Mouse (Mus musculus) limb, embryonic 12.5 days (tissue): ENCODE data around the gene Lrp6. TPM values are rescaled to one million over a fixed set of nuclear protein-coding genes. Genes with fewer than 3 reads are reported as not detected.
A peak's percentile ranks its signal among the peaks of the same experiment; 100 is the strongest.

Source experiments
- ATAC-seq: fragments of 200-750 bp; cut with Nextera tagmentation; 2 replicates; pipeline ENCODE4 v1.8.0; 2017; ENCODE audit warnings: low read depth, moderate TSS enrichment; ENCODE audit not compliant: insufficient number of reproducible peaks, insufficient read depth, low FRiP score, low TSS enrichment
- H3K27ac ChIP-seq: fragments of 300-500 bp; sonication (generic); 2 replicates; pipeline ENCODE4 v1.5.1; 2016; ENCODE audit warnings: mild to moderate bottlenecking, moderate library complexity
- H3K27me3 ChIP-seq: fragments of 300-500 bp; sonication (generic); 2 replicates; pipeline ENCODE4 v1.6.1; 2016; ENCODE audit warnings: mild to moderate bottlenecking, moderate library complexity
- H3K36me3 ChIP-seq: fragments of 300-500 bp; sonication (generic); 2 replicates; pipeline ENCODE4 v1.6.1; 2016; ENCODE audit warnings: mild to moderate bottlenecking, moderate library complexity
- H3K4me1 ChIP-seq: fragments of 300-500 bp; sonication (generic); replicated peaks from 2 replicates; pipeline ENCODE4 v1.6.1; 2016
- H3K4me2 ChIP-seq: fragments of 300-500 bp; sonication (generic); 2 replicates; pipeline ENCODE4 v1.6.1; 2016; ENCODE audit warnings: mild to moderate bottlenecking, moderate library complexity
- H3K4me3 ChIP-seq: fragments of 300-500 bp; sonication (generic); replicated peaks from 2 replicates; pipeline ENCODE4 v1.5.1; 2016; ENCODE audit warnings: mild to moderate bottlenecking
- H3K9ac ChIP-seq: fragments of 300-500 bp; sonication (generic); replicated peaks from 2 replicates; pipeline ENCODE4 v1.6.1; 2016; ENCODE audit warnings: mild to moderate bottlenecking, moderate library complexity
- H3K9me3 ChIP-seq: fragments of 300-500 bp; sonication (generic); 2 replicates; pipeline ENCODE4 v1.6.1; 2016; ENCODE audit warnings: mild to moderate bottlenecking, moderate library complexity
- WGBS: fragments of 180-500 bp; shearing (Covaris S2); methylation state at CpG from one replicate; pipeline ENCODE4 v1.1.7; 2016; 5-methylcytosine and 5-hydroxymethylcytosine counted together
- polyA plus RNA-seq: library from polyadenylated mRNA; unstranded; fragments of >200 nt; fragmentation: Nextera tagmentation; extraction: Ambion mirVana; gene quantifications from 2 replicates; pipeline ENCODE4 v1.2.1, GENCODE M21; 2016

The Lrp6 gene
- polyA plus RNA-seq, 1 experiment from 2014 or later, result 40.8 TPM

DNA sequence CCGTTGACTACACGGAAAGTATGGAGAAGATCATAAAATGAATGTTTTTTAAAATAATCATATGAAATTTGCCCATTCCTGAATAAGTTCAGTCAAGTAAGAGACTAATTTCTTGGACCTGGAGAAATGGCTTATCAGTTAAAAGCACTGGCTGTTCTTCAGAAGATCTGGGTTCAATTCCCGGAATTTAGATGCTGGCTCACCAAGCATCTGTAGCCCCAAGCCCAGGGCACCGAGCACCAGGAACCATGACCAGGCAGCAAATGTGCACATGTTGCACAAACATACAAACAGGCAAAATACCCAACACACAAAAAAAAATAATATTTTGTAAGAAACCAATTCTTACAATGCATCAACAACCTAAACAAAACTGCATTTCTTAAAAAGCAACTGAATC is 37.4 kb downstream of the Lrp6 start:
- H3K4me1 ChIP-seq, result peaks cover 41% of the 10 kb centered on the region
- no peak overlapping the region for H3K9ac ChIP-seq
- no peak overlapping the region for H3K27ac ChIP-seq
- whole genome bisulfite sequencing, result 87% methylated on average over 4 of the region's 4 CpGs
- peaks cover 12% of the 10 kb centered on the region for H3K36me3 ChIP-seq
- H3K9me3 ChIP-seq, result peaks cover 9% of the 10 kb centered on the region; the same call in 1 of the 2 replicates
- H3K4me2 ChIP-seq, result no peak overlapping the region
- ATAC-seq, result no peak
- no peak overlapping the region for H3K4me3 ChIP-seq
- H3K27me3 ChIP-seq, result no peaks in the 10 kb centered on the region

DNA sequence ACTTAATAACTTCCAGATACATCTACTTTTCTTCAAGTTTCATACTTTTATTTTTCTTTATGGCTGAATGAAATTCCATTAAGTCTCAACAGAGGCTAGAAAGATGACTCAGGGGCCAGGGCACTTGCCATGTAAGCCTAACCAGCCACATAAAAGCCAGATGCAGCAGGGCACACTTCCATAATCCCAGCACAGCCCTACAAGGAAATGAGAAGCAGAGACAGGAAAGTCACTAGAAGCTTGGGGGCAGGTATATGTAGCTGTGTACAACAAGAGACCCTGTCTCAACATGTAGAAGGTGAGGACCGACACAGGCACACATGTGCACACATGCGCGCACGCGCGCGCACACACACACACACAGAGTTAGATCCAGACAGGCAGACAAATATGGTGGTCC is 38.4 kb downstream of the Lrp6 start:
- peaks cover 12% of the 10 kb centered on the region for H3K36me3 ChIP-seq
- H3K4me3 ChIP-seq, result no peak overlapping the region
- H3K4me2 ChIP-seq, result no peak overlapping the region
- no peaks in the 10 kb centered on the region for H3K27me3 ChIP-seq
- H3K9ac ChIP-seq, result no peak overlapping the region
- WGBS, result 91% methylated on average over 7 of the region's 7 CpGs
- H3K9me3 ChIP-seq, result peaks cover 9% of the 10 kb centered on the region; the same call in 1 of the 2 replicates
- ATAC-seq, result peak; percentile 68
- H3K27ac ChIP-seq, result 0 out of 2 replicates have a peak overlapping the region, but pooled peaks have one; percentile 41
- H3K4me1 ChIP-seq, result peaks cover 41% of the 10 kb centered on the region

DNA sequence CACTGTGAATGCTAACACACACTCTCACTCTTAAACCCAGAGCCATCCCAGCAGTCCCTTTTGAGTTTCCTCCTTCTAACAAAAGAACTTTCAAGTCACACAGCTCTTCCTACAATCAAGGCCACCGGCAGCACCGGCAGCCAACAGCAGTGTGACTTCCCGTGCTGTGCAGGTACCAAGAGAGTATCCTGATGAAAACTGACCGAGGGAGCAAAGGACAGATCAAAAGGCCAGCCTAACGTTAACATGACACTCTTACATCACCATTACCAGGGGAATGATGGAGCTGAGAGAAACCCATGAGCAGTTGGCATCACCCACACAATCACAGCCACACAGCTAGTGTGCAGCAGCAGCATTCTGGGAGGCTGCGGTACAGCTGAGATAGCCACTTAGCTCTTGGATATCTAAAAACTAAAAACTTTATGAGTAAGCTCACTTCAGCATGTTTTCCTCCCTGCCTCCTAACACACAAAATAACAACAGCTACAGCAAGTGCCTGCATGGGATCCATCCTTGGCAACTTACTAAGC is 39.1 kb downstream of the Lrp6 start:
- H3K9ac ChIP-seq, result no peak overlapping the region
- no peak for ATAC-seq
- whole genome bisulfite sequencing, result 29% methylated on average over 6 of the region's 6 CpGs
- H3K9me3 ChIP-seq, result peaks cover 9% of the 10 kb centered on the region; the same call in 1 of the 2 replicates
- H3K27ac ChIP-seq, result peak overlapping the region; percentile 47; the same call in 1 of the 2 replicates
- H3K27me3 ChIP-seq, result no peaks in the 10 kb centered on the region
- H3K36me3 ChIP-seq, result peaks cover 12% of the 10 kb centered on the region
- no peak overlapping the region for H3K4me3 ChIP-seq
- H3K4me1 ChIP-seq, result peaks cover 38% of the 10 kb centered on the region
- H3K4me2 ChIP-seq, result no peak overlapping the region

DNA sequence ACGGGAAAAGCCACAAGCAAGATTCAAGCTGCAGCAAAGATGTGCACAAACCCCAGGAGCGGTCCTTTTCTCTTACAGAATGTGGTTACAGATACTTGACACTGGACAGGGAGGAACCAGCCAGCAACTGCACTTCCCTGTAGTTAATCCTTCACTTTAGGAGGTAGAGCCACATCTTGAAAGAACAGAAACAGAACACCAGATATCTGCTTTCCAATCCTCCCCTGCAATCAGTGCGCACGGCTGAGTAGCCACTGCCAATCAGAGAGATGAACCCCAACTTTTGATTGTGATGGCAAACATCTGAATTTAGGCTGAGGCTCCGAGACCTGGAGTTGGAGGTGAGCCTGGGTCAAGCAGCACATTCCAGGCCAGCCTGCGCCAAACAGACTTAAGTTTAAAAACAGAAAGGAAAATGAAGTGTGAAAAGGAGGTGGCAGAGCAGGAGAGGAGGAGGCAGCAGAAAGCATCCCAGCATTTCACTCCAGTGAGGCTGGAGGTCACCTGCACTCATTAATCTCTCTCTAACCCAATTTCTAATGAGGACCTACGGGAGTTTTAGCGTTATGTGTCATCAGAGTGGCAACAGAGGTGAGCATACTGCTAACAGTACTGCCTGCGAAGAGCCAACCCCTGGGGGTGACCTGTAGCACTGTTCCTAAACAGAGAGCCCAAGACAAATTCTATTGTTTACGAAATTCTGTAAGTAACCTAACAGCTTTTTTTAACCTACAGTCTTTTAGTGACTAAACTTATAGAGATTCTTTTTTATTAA is 39.8 kb downstream of the Lrp6 start:
- H3K27ac ChIP-seq, result no peak overlapping the region
- no peak overlapping the region for H3K9ac ChIP-seq

DNA sequence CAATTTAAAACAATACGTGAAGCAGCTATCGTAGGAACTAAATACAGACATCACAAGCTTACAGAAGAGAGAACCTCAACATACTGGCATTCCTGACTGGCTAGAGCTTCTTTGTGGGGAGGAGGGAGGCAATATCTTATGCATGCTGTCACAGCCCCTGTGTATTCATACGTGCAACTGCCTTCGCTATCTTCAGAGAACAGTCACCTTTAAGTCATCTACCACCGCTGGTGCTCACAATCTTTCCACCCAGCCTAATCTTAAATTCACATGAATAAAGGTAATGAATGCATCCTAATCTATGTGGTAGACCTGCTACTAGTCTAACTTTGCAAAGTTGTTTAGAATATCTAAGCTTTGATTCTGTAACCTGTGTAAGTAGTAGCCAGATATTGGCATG is 40.5 kb downstream of the Lrp6 start:
- Histone ChIP-seq H3K27me3 (no peaks in the 10 kb centered on the region), H3K27ac (no peak overlapping the region), H3K4me2 (no peak overlapping the region), H3K9me3 (peaks cover 9% of the 10 kb centered on the region; the same call in 1 of the 2 replicates), H3K9ac (no peak overlapping the region), H3K4me3 (no peak overlapping the region), H3K36me3 (peaks cover 9% of the 10 kb centered on the region), H3K4me1 (peaks cover 41% of the 10 kb centered on the region)
- no peak for ATAC-seq
- WGBS, result 90% methylated on average over 5 of the region's 5 CpGs

More for the DNA sequence above, 39.8 kb downstream of the Lrp6 start:
- no peak overlapping the region for H3K4me2 ChIP-seq
- H3K4me1 ChIP-seq, result peaks cover 38% of the 10 kb centered on the region
- no peak for ATAC-seq
- no peak overlapping the region for H3K4me3 ChIP-seq
- H3K36me3 ChIP-seq, result peaks cover 12% of the 10 kb centered on the region
- H3K9me3 ChIP-seq, result peaks cover 9% of the 10 kb centered on the region; the same call in 1 of the 2 replicates
- WGBS, result 52% methylated on average over 10 of the region's 10 CpGs
- H3K27me3 ChIP-seq, result no peaks in the 10 kb centered on the region

DNA sequence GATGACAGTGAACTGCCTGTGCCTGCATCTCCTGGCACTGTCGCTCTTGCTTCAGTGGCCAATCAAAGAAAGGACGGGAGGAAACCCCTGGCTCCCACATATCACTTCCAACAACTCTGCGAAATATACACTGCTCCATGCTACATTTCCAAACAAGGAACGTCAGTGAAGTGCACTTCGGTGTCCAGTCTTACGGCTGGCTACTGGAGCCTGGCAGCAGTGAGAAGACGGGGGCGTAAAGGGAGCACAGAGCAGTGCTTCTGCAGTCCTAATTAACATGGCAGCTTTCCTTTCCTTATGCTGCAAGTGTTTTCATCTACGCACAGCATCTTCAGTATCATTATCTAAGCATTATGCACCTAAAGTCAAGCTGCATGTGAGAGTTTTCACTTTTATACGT is 45.4 kb downstream of the Lrp6 start:
- Histone ChIP-seq H3K4me2 (no peak overlapping the region), H3K4me1 (peaks cover 30% of the 10 kb centered on the region), H3K36me3 (peaks cover 7% of the 10 kb centered on the region), H3K9me3 (no peaks in the 10 kb centered on the region), H3K27me3 (no peaks in the 10 kb centered on the region), H3K27ac (no peak overlapping the region), H3K9ac (no peak overlapping the region), H3K4me3 (no peak overlapping the region)
- WGBS, result 81% methylated on average over 10 of the region's 10 CpGs
- no peak for ATAC-seq

DNA sequence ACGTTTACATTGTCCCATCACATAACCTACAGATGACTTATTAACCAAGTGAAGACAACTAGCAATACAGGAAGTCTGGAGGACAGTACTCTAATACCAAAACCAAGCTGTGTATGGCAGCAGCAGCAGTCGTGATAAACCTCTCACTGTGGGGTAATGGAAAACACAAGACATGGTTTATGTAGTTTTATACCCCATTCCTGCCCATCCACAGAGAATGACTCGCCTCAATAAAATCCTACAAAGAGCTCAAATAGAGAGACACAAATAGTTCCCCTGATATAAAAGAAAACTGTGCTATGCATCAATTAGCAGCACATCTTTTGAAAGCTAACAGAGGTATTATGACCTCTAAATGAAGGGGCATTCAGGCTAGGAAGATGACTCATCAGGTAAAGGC is 45.9 kb downstream of the Lrp6 start:
- peaks cover 31% of the 10 kb centered on the region for H3K4me1 ChIP-seq
- no peaks in the 10 kb centered on the region for H3K27me3 ChIP-seq
- 66% methylated on average over 3 of the region's 3 CpGs for WGBS
- H3K27ac ChIP-seq, result no peak overlapping the region
- no peak overlapping the region for H3K4me3 ChIP-seq
- H3K9me3 ChIP-seq, result no peaks in the 10 kb centered on the region
- H3K9ac ChIP-seq, result no peak overlapping the region
- no peak for ATAC-seq
- no peak overlapping the region for H3K4me2 ChIP-seq
- peaks cover 7% of the 10 kb centered on the region for H3K36me3 ChIP-seq

DNA sequence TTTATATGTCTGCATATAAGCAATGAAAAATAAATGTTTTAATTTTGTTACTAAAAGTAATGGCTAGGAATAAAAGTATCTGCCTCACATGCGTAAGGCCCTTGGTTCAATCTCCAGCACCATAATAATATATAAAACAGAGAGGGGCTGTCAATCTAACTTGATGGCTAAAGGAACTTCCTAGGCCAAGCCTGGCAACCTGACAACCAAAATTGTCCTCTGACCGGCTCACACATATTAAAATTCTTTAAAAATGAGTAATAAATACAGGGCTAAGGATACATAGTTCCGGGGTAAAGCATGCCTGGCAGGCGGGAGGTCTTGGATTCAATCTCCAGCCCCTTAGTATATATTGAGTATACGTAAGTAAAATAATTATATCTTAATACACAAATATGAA is 48.3 kb downstream of the Lrp6 start:
- H3K36me3 ChIP-seq, result peaks cover 7% of the 10 kb centered on the region
- WGBS, result 83% methylated on average over 5 of the region's 5 CpGs
- peaks cover 35% of the 10 kb centered on the region for H3K4me1 ChIP-seq
- no peak overlapping the region for H3K9ac ChIP-seq
- no peaks in the 10 kb centered on the region for H3K27me3 ChIP-seq
- ATAC-seq, result no peak
- no peak overlapping the region for H3K4me3 ChIP-seq
- no peak overlapping the region for H3K27ac ChIP-seq
- H3K4me2 ChIP-seq, result no peak overlapping the region
- H3K9me3 ChIP-seq, result no peaks in the 10 kb centered on the region

DNA sequence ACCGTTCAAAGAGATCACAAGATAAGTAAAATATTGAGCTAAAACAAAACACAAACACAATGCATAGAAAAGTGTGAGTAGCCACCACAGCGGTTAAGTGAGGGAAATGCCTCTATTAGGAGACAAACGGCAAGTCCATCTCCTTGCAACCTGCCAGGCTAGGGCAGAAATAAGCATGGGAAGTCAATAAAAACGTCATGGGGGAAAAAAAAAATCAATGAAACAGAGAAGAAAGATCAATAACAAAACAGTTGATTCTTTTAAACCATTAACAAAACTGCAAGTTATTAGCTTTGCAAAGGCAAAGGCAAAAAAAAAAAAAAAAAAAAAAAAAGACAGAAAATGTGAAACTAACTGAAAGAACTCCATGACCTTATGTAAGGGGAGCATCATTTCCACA is 49.6 kb downstream of the Lrp6 start:
- no peak overlapping the region for H3K4me2 ChIP-seq
- ATAC-seq, result no peak
- H3K9ac ChIP-seq, result no peak overlapping the region
- WGBS, result 57% methylated on average over 4 of the region's 4 CpGs
- no peak overlapping the region for H3K27ac ChIP-seq
- no peaks in the 10 kb centered on the region for H3K27me3 ChIP-seq
- H3K36me3 ChIP-seq, result peaks cover 12% of the 10 kb centered on the region
- H3K4me1 ChIP-seq, result peaks cover 44% of the 10 kb centered on the region
- no peak overlapping the region for H3K4me3 ChIP-seq
- no peaks in the 10 kb centered on the region for H3K9me3 ChIP-seq

DNA sequence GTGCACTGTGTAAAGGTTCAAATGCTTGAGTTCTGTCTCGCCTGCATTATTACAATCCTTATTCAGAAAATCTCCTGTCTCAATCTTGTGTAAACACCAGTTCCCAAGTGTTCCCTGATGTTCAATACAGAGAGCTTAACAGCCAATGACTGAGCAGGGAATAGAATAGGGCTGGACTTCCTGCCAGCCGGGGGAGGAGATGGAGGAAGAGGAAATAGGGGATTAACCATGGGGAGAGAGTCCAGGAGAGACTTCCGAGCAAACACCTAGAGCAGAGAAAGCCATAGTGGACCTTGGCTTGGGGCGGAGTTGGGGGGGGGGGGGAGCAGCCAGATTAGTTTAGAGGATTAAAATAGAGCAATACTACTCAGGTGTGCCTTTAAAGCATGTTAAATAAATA is 51.3 kb downstream of the Lrp6 start:
- no peak overlapping the region for H3K4me2 ChIP-seq
- no peaks in the 10 kb centered on the region for H3K9me3 ChIP-seq
- 57% methylated on average over 4 of the region's 4 CpGs for WGBS
- ATAC-seq, result no peak
- H3K4me1 ChIP-seq, result peaks cover 47% of the 10 kb centered on the region
- peaks cover 12% of the 10 kb centered on the region for H3K36me3 ChIP-seq
- H3K27ac ChIP-seq, result no peak overlapping the region
- no peak overlapping the region for H3K4me3 ChIP-seq
- H3K27me3 ChIP-seq, result no peaks in the 10 kb centered on the region
- H3K9ac ChIP-seq, result no peak overlapping the region

DNA sequence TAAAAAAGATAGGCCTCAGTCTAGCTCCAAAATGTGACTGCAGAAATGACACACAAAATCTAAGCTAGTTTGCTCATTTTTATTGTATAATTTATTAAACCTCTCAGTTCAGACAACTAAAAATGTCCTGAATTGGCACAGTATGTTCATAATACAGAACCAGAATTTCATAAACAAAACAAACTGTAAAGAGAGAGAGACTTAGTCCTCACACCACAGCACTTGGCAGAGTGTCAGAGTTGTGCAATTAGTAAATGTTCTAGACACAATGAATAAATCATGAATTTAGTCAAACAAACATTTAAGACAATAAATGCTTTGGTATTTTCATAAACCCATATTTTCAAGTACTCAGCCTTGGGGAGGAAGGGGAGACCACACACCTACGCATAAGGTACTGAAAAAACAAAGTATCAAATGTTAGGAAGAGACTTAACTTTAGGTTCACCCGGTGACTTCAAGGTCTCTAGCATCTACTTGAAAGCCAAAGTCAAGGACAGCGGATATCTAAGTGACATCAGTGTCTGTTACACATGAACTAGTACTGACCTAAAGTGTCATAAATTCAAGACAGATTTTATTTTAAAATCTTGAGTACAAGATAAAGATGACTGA is 52.8 kb downstream of the Lrp6 start:
- 92% methylated on average over 3 of the region's 3 CpGs for WGBS

More for the DNA sequence above, 52.8 kb downstream of the Lrp6 start:
- no peaks in the 10 kb centered on the region for H3K27me3 ChIP-seq
- H3K4me1 ChIP-seq, result peaks cover 56% of the 10 kb centered on the region
- peaks cover 5% of the 10 kb centered on the region; the same call in 1 of the 2 replicates for H3K36me3 ChIP-seq
- no peaks in the 10 kb centered on the region for H3K9me3 ChIP-seq
- ATAC-seq, result no peak
- H3K9ac ChIP-seq, result no peak overlapping the region
- no peak overlapping the region for H3K27ac ChIP-seq
- no peak overlapping the region for H3K4me2 ChIP-seq
- no peak overlapping the region for H3K4me3 ChIP-seq
